Mouse (Mus musculus): ENCODE data around the gene Snrpf. TPM values are rescaled to one million over a fixed set of nuclear protein-coding genes. Genes with fewer than 3 reads are reported as not detected.
A peak's percentile ranks its signal among the peaks of the same experiment; 100 is the strongest.

Snrpf gene
- polyA plus RNA-seq, 1 experiment from 2014 or later: 53.0 TPM

DNA sequence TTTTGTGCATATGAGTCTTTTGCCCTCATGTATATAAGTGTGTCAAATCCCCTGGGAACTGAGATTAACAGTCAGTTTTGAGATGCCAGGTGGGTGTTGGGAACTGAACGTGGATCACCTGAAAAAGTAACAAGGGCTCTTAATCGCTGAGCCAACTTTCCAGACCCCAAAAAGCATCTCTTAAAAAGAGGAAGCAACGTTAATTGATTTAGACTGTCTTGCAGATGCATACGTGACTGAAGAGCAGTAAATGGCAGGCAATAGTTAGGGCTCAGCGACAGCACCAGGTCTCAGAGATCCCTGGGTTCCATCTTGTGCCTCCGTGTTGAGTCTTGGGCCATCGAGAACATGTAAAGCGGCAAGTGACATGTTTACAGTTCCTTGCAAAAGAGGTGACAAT lies 36.9 kb downstream of the Snrpf start:
- Histone ChIP-seq H3K9ac (replicated peaks) (no peak overlapping the region), H3K27ac (ENCODE audit: low read depth) (no peak overlapping the region), H3K4me1 (ENCODE audit: insufficient read depth) (no peaks in the 10 kb centered on the region), H3K4me2 (ENCODE audit: low read depth, low read length) (no peak overlapping the region), H3K36me3 (replicated peaks; ENCODE audit: insufficient read depth, low read length) (no peaks in the 10 kb centered on the region), H3K4me3 (ENCODE audit: low read depth, low read length) (no peak overlapping the region), H3K27me3 (ENCODE audit: insufficient read depth, low read length) (no peaks in the 10 kb centered on the region), H3K9me3 (ENCODE audit: low read length) (no peaks in the 10 kb centered on the region)
- DNase-seq (no peak), ATAC-seq (no peak)
- TF ChIP-seq CTCF (IDR thresholded peaks at IDR 0.05; ENCODE audit: low read depth): no peak
- TF ChIP-seq EP300 (IDR thresholded peaks at IDR 0.05; ENCODE audit: low read depth): no peak
- 64% methylated on average over 8 of the region's 8 CpGs for WGBS (ENCODE audit: insufficient replicate concordance)

DNA sequence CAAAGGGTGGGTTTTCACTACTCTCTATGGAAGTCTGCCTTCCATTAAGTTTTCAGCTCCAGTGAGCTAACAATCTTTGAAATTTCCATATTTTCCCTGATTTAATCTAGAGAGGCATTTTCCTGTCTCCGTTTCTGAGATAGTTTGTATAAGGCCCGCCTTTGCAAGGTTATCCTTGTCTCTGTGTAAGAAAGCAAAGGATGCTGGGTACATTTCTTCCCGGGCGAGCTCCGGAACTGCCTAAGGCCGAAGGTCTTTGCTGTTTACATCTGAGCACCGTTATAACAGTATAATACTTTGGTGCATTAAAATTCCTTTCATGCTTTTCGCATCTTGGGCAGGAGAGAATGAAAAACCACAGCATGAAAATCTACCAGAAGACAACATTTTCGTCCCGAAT lies 39.7 kb downstream of the Snrpf start:
- Histone ChIP-seq H3K4me1 (ENCODE audit: insufficient read depth) (no peaks in the 10 kb centered on the region), H3K36me3 (replicated peaks; ENCODE audit: insufficient read depth, low read length) (no peaks in the 10 kb centered on the region), H3K27me3 (ENCODE audit: insufficient read depth, low read length) (no peaks in the 10 kb centered on the region), H3K4me3 (ENCODE audit: low read depth, low read length) (no peak overlapping the region), H3K27ac (ENCODE audit: low read depth) (no peak overlapping the region), H3K4me2 (ENCODE audit: low read depth, low read length) (no peak overlapping the region), H3K9ac (replicated peaks) (no peak overlapping the region), H3K9me3 (ENCODE audit: low read length) (no peaks in the 10 kb centered on the region)
- ATAC-seq (no peak), DNase-seq (no peak)
- 68% methylated on average over 10 of the region's 10 CpGs for WGBS (ENCODE audit: insufficient replicate concordance)
- TF ChIP-seq EP300 (IDR thresholded peaks at IDR 0.05; ENCODE audit: low read depth) (no peak), CTCF (IDR thresholded peaks at IDR 0.05; ENCODE audit: low read depth) (no peak)

DNA sequence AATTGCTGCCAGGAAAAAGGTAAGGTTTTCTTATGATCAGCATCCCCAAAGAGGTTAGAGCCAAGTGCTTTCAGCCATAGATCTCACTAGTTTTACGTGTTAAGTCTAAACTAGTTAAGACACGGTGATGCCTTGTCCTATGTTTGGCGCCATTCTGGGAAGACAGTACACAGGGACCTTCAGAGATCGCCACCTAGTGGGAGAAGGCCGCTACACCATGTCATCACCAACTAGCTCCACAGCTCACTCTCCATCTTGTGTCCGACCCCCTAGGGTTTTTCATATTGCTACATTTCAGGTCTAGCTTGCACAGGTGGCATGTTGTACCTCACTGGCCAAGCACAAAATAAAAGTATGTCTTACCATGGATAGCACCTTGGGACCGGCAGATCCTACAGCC lies 40.5 kb downstream of the Snrpf start:
- WGBS (ENCODE audit: insufficient replicate concordance): 7% methylated on average over 7 of the region's 7 CpGs
- peak; percentile 72 for ATAC-seq
- peak; percentile 82 for DNase-seq

DNA sequence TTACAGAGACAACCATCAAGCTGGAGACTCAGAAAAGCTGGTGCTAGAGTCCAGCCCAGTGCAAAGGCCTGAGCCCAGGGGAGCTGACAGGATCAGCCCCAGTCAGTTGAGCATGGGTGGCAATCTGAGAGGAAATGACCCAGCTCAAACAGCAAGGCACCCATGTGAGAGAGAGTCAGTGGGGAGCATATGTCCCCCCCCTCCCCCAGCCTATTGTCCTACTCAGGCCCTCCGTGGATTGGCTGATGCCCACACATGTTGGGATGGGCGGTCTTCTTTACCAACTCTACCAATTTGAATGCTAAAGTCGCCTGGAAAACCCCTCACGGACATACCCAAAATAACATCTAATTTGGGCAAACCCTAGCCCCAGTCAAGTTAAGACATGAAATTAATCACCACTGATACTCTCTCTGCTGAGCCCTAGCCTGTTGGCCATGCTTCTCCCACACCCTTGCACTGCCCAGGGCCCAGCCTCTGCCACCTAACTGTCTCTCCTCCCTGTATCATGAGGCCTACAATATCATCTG lies 41.7 kb downstream of the Snrpf start:
- no peaks in the 10 kb centered on the region for H3K27me3 ChIP-seq (ENCODE audit: insufficient read depth, low read length)
- no peak overlapping the region for H3K9ac ChIP-seq (replicated peaks)
- WGBS (ENCODE audit: insufficient replicate concordance): 95% methylated on average over 4 of the region's 4 CpGs
- DNase-seq: no peak
- no peaks in the 10 kb centered on the region for H3K4me1 ChIP-seq (ENCODE audit: insufficient read depth)
- H3K4me3 ChIP-seq (ENCODE audit: low read depth, low read length): no peak overlapping the region
- ATAC-seq: no peak
- no peak overlapping the region for H3K27ac ChIP-seq (ENCODE audit: low read depth)
- no peak for TF ChIP-seq CTCF (IDR thresholded peaks at IDR 0.05; ENCODE audit: low read depth)
- TF ChIP-seq EP300 (IDR thresholded peaks at IDR 0.05; ENCODE audit: low read depth): no peak
- no peaks in the 10 kb centered on the region for H3K36me3 ChIP-seq (replicated peaks; ENCODE audit: insufficient read depth, low read length)
- no peaks in the 10 kb centered on the region for H3K9me3 ChIP-seq (ENCODE audit: low read length)
- no peak overlapping the region for H3K4me2 ChIP-seq (ENCODE audit: low read depth, low read length)

More for the DNA sequence above, 40.5 kb downstream of the Snrpf start:
- Histone ChIP-seq H3K27me3 (ENCODE audit: insufficient read depth, low read length) (no peaks in the 10 kb centered on the region), H3K4me3 (ENCODE audit: low read depth, low read length) (no peak overlapping the region), H3K4me1 (ENCODE audit: insufficient read depth) (no peaks in the 10 kb centered on the region), H3K36me3 (replicated peaks; ENCODE audit: insufficient read depth, low read length) (no peaks in the 10 kb centered on the region), H3K9ac (replicated peaks) (no peak overlapping the region), H3K27ac (ENCODE audit: low read depth) (no peak overlapping the region), H3K4me2 (ENCODE audit: low read depth, low read length) (no peak overlapping the region), H3K9me3 (ENCODE audit: low read length) (no peaks in the 10 kb centered on the region)
- TF ChIP-seq EP300 (IDR thresholded peaks at IDR 0.05; ENCODE audit: low read depth) (no peak), CTCF (IDR thresholded peaks at IDR 0.05; ENCODE audit: low read depth) (peak; percentile 94)

DNA sequence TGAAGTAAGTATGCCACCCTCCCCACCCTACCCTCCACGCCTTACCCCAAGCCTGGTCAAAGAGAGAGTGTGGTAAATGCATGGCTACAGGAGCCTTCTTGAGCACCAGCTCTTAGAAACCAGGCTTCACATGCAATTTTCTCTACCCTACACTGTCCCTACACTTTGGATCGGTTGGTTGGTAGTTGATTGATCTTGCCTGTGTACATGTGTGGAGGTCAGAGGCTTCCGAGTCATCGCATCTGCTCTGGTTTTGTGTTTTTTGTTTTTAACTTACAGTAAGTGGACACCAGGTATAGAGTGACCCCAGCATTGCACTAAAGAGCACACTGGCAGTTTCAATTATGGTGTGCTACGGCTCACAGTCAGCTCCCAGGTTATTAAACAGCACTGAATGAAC lies 45.3 kb downstream of the Snrpf start:
- Histone ChIP-seq H3K9ac (replicated peaks) (no peak overlapping the region), H3K27me3 (ENCODE audit: insufficient read depth, low read length) (no peaks in the 10 kb centered on the region), H3K9me3 (ENCODE audit: low read length) (no peaks in the 10 kb centered on the region), H3K4me1 (ENCODE audit: insufficient read depth) (peaks cover 9% of the 10 kb centered on the region), H3K4me2 (ENCODE audit: low read depth, low read length) (no peak overlapping the region), H3K36me3 (replicated peaks; ENCODE audit: insufficient read depth, low read length) (no peaks in the 10 kb centered on the region), H3K4me3 (ENCODE audit: low read depth, low read length) (no peak overlapping the region), H3K27ac (ENCODE audit: low read depth) (peak overlapping the region; percentile 41; the same call in 1 of the 2 replicates)
- DNase-seq (no peak), ATAC-seq (no peak)
- TF ChIP-seq EP300 (IDR thresholded peaks at IDR 0.05; ENCODE audit: low read depth): no peak
- TF ChIP-seq CTCF (IDR thresholded peaks at IDR 0.05; ENCODE audit: low read depth): no peak
- 60% methylated on average over 5 of the region's 5 CpGs for WGBS (ENCODE audit: insufficient replicate concordance)

DNA sequence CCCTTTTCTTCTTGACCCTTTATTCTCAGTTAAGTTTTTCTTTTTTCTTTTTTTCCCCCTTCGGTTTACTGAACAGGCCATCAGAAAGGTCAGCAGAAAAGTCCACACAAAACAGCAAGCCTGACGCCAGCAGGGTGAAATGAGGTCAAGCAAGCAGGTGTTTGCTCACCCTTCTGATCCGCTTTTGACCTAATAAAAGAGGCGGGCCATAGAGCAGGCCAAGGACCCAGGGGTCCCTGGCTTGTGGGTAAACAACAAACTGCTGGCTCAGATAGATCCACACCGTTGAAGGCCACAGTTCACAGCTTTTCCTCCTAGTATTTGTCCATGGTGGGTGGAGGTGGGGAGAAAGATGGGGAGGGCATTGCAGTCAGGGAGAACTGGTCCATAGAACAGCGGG lies 46.3 kb downstream of the Snrpf start:
- peak overlapping the region; percentile 62 for H3K27ac ChIP-seq (ENCODE audit: low read depth)
- TF ChIP-seq CTCF (IDR thresholded peaks at IDR 0.05; ENCODE audit: low read depth) (no peak), EP300 (IDR thresholded peaks at IDR 0.05; ENCODE audit: low read depth) (peak; percentile 78)
- no peaks in the 10 kb centered on the region for H3K9me3 ChIP-seq (ENCODE audit: low read length)
- no peaks in the 10 kb centered on the region for H3K27me3 ChIP-seq (ENCODE audit: insufficient read depth, low read length)
- no peaks in the 10 kb centered on the region for H3K36me3 ChIP-seq (replicated peaks; ENCODE audit: insufficient read depth, low read length)
- peaks cover 9% of the 10 kb centered on the region for H3K4me1 ChIP-seq (ENCODE audit: insufficient read depth)
- H3K9ac ChIP-seq (replicated peaks): no peak overlapping the region
- 54% methylated on average over 6 of the region's 6 CpGs for WGBS (ENCODE audit: insufficient replicate concordance)
- ATAC-seq: peak; percentile 59
- no peak overlapping the region for H3K4me2 ChIP-seq (ENCODE audit: low read depth, low read length)
- H3K4me3 ChIP-seq (ENCODE audit: low read depth, low read length): no peak overlapping the region
- DNase-seq: peak; percentile 48

DNA sequence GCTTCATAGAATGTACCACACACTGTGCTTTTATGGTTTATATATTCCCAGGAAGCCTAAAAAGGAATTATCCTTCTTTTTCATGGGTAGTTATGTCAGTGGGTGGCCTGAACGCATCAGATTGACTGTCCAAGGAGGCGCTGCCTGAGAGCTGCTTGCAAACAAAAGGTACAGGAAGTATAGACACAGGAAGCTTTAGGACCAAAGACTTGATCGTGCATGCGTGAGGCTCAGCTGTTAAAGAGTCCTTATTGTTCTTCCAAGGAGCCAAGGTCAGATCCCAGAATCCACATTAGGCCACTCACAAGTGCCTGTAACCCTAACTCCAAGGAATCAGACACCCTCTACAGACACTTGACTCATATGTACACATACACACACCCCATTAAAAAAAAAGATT lies 47.1 kb downstream of the Snrpf start:
- no peaks in the 10 kb centered on the region for H3K9me3 ChIP-seq (ENCODE audit: low read length)
- H3K36me3 ChIP-seq (replicated peaks; ENCODE audit: insufficient read depth, low read length): no peaks in the 10 kb centered on the region
- TF ChIP-seq EP300 (IDR thresholded peaks at IDR 0.05; ENCODE audit: low read depth) (no peak), CTCF (IDR thresholded peaks at IDR 0.05; ENCODE audit: low read depth) (no peak)
- H3K4me3 ChIP-seq (ENCODE audit: low read depth, low read length): no peak overlapping the region
- WGBS (ENCODE audit: insufficient replicate concordance): 53% methylated on average over 4 of the region's 4 CpGs
- H3K4me2 ChIP-seq (ENCODE audit: low read depth, low read length): no peak overlapping the region
- ATAC-seq (no peak), DNase-seq (no peak)
- H3K4me1 ChIP-seq (ENCODE audit: insufficient read depth): peaks cover 9% of the 10 kb centered on the region
- H3K27ac ChIP-seq (ENCODE audit: low read depth): no peak overlapping the region
- H3K27me3 ChIP-seq (ENCODE audit: insufficient read depth, low read length): no peaks in the 10 kb centered on the region
- no peak overlapping the region for H3K9ac ChIP-seq (replicated peaks)

Data from liver, postnatal 0 days (tissue).